Mouse (Mus musculus): ENCODE results near the gene Oxtr. TPM values are rescaled to one million over a fixed set of nuclear protein-coding genes. Genes with fewer than 3 reads are reported as not detected.

Gene Oxtr
- 2.4 and 2.9 TPM in 2 replicates for polyA plus RNA-seq (2015; fragmentation: Nextera tagmentation; extraction: Ambion mirVana)

DNA sequence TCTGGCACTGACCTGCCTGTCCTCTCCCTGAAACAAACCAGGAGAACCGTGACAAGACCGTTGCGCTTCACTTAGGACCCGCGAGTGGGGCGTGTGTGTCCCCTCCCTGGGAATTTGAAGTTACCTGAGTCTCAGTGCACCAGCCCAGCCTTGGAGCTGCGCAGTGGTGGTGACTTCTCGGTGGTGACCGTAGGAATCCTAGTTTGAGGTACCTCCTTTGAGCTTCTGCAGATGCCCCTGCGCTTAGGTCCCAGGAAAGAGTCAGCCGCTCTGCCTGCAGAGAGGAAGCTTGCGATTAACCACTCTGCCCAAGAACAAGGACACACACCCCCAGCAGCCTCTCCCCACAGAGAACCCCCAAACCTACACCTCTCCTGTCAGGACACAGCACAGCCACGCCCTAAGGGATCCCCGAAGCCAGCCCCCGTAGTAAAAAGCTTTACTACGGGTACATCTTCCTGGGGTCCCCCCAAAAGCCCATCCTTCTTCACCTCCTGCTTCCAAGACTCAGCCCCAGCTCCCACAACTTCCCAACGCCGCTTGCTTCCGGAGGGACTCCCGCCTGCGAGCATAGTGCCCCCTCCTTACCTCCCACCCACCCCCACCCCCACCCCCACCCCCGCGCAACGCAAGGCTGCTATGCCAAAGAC is at the start of gene Oxtr:
Gene Oxtr (minus strand): TSS at position 34 of the 650 bp plus-strand sequence.
- Histone ChIP-seq H3K27me3 (replicated peaks; ENCODE audit: control insufficient read depth, insufficient read depth, low read length) (peaks cover 30% of the 10 kb centered on the region), H3K4me1 (ENCODE audit: control insufficient read depth, insufficient read depth, low read depth, low read length) (peaks cover 13% of the 10 kb centered on the region), H3K4me3 (ENCODE audit: low read length) (peak within 1 kb of the TSS; percentile 44), H3K9ac (ENCODE audit: low read depth, low read length) (peak within 1 kb of the TSS; percentile 54), H3K27ac (ENCODE audit: low read depth, low read length) (no peak within 1 kb of the TSS), H3K36me3 (ENCODE audit: control insufficient read depth, insufficient read depth, low read length) (no peaks in the 10 kb centered on the region), H3K9me3 (ENCODE audit: control insufficient read depth, low read length) (no peaks in the 10 kb centered on the region), H3K4me2 (ENCODE audit: low read length) (peak within 1 kb of the TSS; percentile 66)
- 5% methylated on average over 24 of the region's 24 CpGs for WGBS
- peak; percentile 17; the same call in 1 of the 2 replicates for ATAC-seq

DNA sequence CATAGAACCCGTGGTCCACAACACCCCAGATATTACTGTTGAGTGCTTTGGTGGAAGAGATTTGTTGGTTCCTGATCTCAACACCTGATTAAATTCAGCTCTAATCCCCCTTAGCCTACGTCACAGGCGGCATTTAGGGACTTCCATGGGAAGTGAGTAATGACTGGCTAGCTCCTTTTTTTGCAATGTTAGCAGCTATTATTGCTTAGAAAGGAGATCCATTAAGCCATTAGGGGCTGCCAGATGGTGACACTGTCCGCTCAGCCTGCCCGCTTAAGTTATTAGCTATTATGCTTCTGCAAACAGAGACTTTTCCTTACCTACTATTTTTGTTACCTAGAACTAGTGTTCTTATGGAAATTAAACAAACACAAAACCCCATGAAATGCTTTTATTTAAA is 35.7 kb upstream of the Oxtr start:
- Histone ChIP-seq H3K9me3 (ENCODE audit: control insufficient read depth, low read length) (no peaks in the 10 kb centered on the region), H3K27me3 (replicated peaks; ENCODE audit: control insufficient read depth, insufficient read depth, low read length) (no peaks in the 10 kb centered on the region), H3K4me2 (ENCODE audit: low read length) (no peak overlapping the region), H3K4me1 (ENCODE audit: control insufficient read depth, insufficient read depth, low read depth, low read length) (no peaks in the 10 kb centered on the region), H3K9ac (ENCODE audit: low read depth, low read length) (no peak overlapping the region), H3K4me3 (ENCODE audit: low read length) (no peak overlapping the region), H3K27ac (ENCODE audit: low read depth, low read length) (no peak overlapping the region), H3K36me3 (ENCODE audit: control insufficient read depth, insufficient read depth, low read length) (no peaks in the 10 kb centered on the region)
- ATAC-seq: no peak
- WGBS: 58% methylated on average over 5 of the region's 5 CpGs

DNA sequence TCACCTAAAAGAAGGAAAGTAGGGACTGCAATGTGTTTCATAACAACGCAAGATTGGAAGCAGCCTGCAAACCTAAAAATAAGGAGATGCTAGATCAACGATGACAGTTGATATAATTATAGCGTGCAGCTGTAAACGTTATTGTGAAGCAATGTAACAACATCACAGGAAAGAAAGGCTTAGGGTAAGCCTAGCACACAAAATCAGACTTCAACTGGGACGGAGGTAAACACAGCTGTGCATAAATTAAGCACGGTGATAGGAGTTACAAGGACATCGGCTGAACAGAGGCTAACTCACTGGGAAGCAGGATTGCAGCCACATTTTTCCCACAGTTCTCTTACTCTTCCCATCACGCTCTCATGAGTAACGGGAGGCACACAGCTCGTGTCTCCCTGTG is 34.7 kb upstream of the Oxtr start:
- no peaks in the 10 kb centered on the region for H3K9me3 ChIP-seq (ENCODE audit: control insufficient read depth, low read length)
- H3K4me2 ChIP-seq (ENCODE audit: low read length): no peak overlapping the region
- H3K36me3 ChIP-seq (ENCODE audit: control insufficient read depth, insufficient read depth, low read length): no peaks in the 10 kb centered on the region
- no peaks in the 10 kb centered on the region for H3K4me1 ChIP-seq (ENCODE audit: control insufficient read depth, insufficient read depth, low read depth, low read length)
- H3K27me3 ChIP-seq (replicated peaks; ENCODE audit: control insufficient read depth, insufficient read depth, low read length): 0 out of 2 replicates have a peak, but pooled peaks cover under 1% of the 10 kb centered on the region
- no peak overlapping the region for H3K9ac ChIP-seq (ENCODE audit: low read depth, low read length)
- no peak overlapping the region for H3K27ac ChIP-seq (ENCODE audit: low read depth, low read length)
- WGBS: 54% methylated on average over 10 of the region's 10 CpGs
- no peak overlapping the region for H3K4me3 ChIP-seq (ENCODE audit: low read length)
- ATAC-seq: no peak

GRCm38 (mm10) chr6:112517991-112518390 is 28.2 kb upstream of the Oxtr start:
- 76% methylated on average over 3 of the region's 3 CpGs for WGBS
- no peak for ATAC-seq
- H3K27me3 ChIP-seq (replicated peaks; ENCODE audit: control insufficient read depth, insufficient read depth, low read length): peaks cover 12% of the 10 kb centered on the region
- H3K4me1 ChIP-seq (ENCODE audit: control insufficient read depth, insufficient read depth, low read depth, low read length): peaks cover 3% of the 10 kb centered on the region; the same call in 1 of the 2 replicates
- H3K4me2 ChIP-seq (ENCODE audit: low read length): no peak overlapping the region
- no peaks in the 10 kb centered on the region for H3K9me3 ChIP-seq (ENCODE audit: control insufficient read depth, low read length)
- no peak overlapping the region for H3K9ac ChIP-seq (ENCODE audit: low read depth, low read length)
- H3K27ac ChIP-seq (ENCODE audit: low read depth, low read length): no peak overlapping the region
- no peaks in the 10 kb centered on the region for H3K36me3 ChIP-seq (ENCODE audit: control insufficient read depth, insufficient read depth, low read length)
- no peak overlapping the region for H3K4me3 ChIP-seq (ENCODE audit: low read length)

DNA sequence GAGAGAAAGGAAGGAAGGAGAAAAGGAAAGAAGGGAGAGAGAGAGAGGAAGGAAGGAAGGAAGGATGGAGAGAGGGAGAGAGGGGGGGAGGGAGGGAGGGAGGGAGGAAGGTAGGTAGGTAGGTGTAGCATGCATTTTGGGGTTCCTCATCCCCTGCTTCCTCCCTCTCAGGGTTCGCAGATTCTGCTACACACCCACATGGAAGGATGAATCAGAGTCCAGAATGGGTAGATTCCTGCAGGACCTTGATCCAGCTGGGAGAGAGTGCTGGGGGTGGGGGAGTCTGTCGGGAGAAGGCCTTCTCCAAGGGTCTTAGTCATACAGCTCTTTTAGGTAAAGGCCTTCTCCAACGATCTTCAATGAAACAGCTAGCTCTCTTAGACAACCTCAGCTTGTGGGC is 27.8 kb upstream of the Oxtr start:
- Histone ChIP-seq H3K27ac (ENCODE audit: low read depth, low read length) (no peak overlapping the region), H3K36me3 (ENCODE audit: control insufficient read depth, insufficient read depth, low read length) (no peaks in the 10 kb centered on the region), H3K4me1 (ENCODE audit: control insufficient read depth, insufficient read depth, low read depth, low read length) (peaks cover 3% of the 10 kb centered on the region; the same call in 1 of the 2 replicates), H3K27me3 (replicated peaks; ENCODE audit: control insufficient read depth, insufficient read depth, low read length) (peaks cover 12% of the 10 kb centered on the region), H3K9me3 (ENCODE audit: control insufficient read depth, low read length) (no peaks in the 10 kb centered on the region), H3K9ac (ENCODE audit: low read depth, low read length) (no peak overlapping the region), H3K4me3 (ENCODE audit: low read length) (no peak overlapping the region), H3K4me2 (ENCODE audit: low read length) (no peak overlapping the region)
- 94% methylated on average over 3 of the region's 3 CpGs for WGBS
- no peak for ATAC-seq

DNA sequence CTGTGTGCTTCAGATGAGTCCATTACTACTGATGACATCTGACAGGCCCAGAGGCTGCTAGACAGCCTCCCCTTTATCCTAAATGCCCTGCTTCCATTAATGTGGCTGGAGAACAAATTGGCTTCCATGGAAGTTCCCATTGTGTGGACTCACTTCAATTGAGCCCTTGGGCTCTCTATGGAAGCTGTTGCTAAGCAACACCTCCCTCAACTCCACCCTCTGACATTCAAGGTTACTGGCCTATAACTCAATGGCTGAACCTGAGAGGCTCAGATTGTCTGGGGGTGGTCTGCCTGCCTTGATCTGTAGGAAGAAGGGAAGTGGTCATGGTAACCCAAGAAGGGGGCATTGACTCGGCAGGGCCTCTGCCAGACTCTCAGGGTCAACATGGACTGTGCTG is 26.8 kb upstream of the Oxtr start:
- no peak overlapping the region for H3K4me3 ChIP-seq (ENCODE audit: low read length)
- peaks cover 3% of the 10 kb centered on the region; the same call in 1 of the 2 replicates for H3K4me1 ChIP-seq (ENCODE audit: control insufficient read depth, insufficient read depth, low read depth, low read length)
- H3K9me3 ChIP-seq (ENCODE audit: control insufficient read depth, low read length): no peaks in the 10 kb centered on the region
- H3K9ac ChIP-seq (ENCODE audit: low read depth, low read length): no peak overlapping the region
- no peak overlapping the region for H3K27ac ChIP-seq (ENCODE audit: low read depth, low read length)
- 18% methylated on average over 1 of the region's 1 CpGs for WGBS
- peak; percentile 42; the same call in 1 of the 2 replicates for ATAC-seq
- H3K4me2 ChIP-seq (ENCODE audit: low read length): no peak overlapping the region
- H3K27me3 ChIP-seq (replicated peaks; ENCODE audit: control insufficient read depth, insufficient read depth, low read length): peaks cover 12% of the 10 kb centered on the region
- no peaks in the 10 kb centered on the region for H3K36me3 ChIP-seq (ENCODE audit: control insufficient read depth, insufficient read depth, low read length)

DNA sequence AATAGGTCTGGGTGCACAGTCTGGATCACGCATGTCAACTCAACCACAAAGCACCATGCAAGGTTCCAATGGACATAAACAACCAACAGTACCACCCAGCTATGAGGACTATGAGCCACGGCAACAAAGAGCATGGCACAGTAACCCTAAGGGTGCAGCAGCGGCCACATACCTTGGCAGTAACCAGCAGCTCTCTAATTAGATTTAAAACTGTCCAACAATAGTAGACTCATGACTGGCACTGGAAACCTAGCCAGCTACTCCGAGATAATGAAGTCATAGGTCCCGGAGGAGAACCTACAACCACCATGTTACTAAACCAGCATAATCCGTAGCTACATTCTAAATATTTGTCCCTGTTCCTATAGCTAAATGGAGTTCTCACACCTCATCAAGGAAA is 24.8 kb upstream of the Oxtr start:
- Histone ChIP-seq H3K4me2 (ENCODE audit: low read length) (no peak overlapping the region), H3K4me3 (ENCODE audit: low read length) (no peak overlapping the region), H3K27me3 (replicated peaks; ENCODE audit: control insufficient read depth, insufficient read depth, low read length) (peaks cover 12% of the 10 kb centered on the region), H3K4me1 (ENCODE audit: control insufficient read depth, insufficient read depth, low read depth, low read length) (peaks cover 3% of the 10 kb centered on the region), H3K9me3 (ENCODE audit: control insufficient read depth, low read length) (no peaks in the 10 kb centered on the region), H3K36me3 (ENCODE audit: control insufficient read depth, insufficient read depth, low read length) (no peaks in the 10 kb centered on the region), H3K9ac (ENCODE audit: low read depth, low read length) (no peak overlapping the region), H3K27ac (ENCODE audit: low read depth, low read length) (no peak overlapping the region)
- ATAC-seq: no peak
- WGBS: 89% methylated on average over 6 of the region's 6 CpGs

- Histone ChIP-seq H3K27ac (ENCODE audit: low read depth, low read length) (no peak overlapping the region), H3K4me3 (ENCODE audit: low read length) (no peak overlapping the region), H3K36me3 (ENCODE audit: control insufficient read depth, insufficient read depth, low read length) (no peaks in the 10 kb centered on the region), H3K9ac (ENCODE audit: low read depth, low read length) (no peak overlapping the region), H3K4me1 (ENCODE audit: control insufficient read depth, insufficient read depth, low read depth, low read length) (no peaks in the 10 kb centered on the region; the same call in 1 of the 2 replicates), H3K9me3 (ENCODE audit: control insufficient read depth, low read length) (no peaks in the 10 kb centered on the region), H3K27me3 (replicated peaks; ENCODE audit: control insufficient read depth, insufficient read depth, low read length) (peaks cover 2% of the 10 kb centered on the region), H3K4me2 (ENCODE audit: low read length) (no peak overlapping the region; the same call in 1 of the 2 replicates)
- peak; percentile 90 for ATAC-seq
- WGBS: 20% methylated on average over 4 of the region's 4 CpGs
Measured at GRCm38 (mm10) chr6:112510346-112510745, 20.6 kb upstream of the Oxtr start.

GRCm38 (mm10) chr6:112509590-112510131 is 19.9 kb upstream of the Oxtr start:
- H3K27me3 ChIP-seq (replicated peaks; ENCODE audit: control insufficient read depth, insufficient read depth, low read length): peaks cover 2% of the 10 kb centered on the region
- H3K4me2 ChIP-seq (ENCODE audit: low read length): no peak overlapping the region
- no peak overlapping the region for H3K9ac ChIP-seq (ENCODE audit: low read depth, low read length)
- no peaks in the 10 kb centered on the region for H3K36me3 ChIP-seq (ENCODE audit: control insufficient read depth, insufficient read depth, low read length)
- 0 out of 2 replicates have a peak, but pooled peaks have one; percentile 42 for ATAC-seq
- 57% methylated on average over 2 of the region's 2 CpGs for WGBS
- no peak overlapping the region for H3K27ac ChIP-seq (ENCODE audit: low read depth, low read length)
- H3K9me3 ChIP-seq (ENCODE audit: control insufficient read depth, low read length): no peaks in the 10 kb centered on the region
- no peaks in the 10 kb centered on the region; the same call in 1 of the 2 replicates for H3K4me1 ChIP-seq (ENCODE audit: control insufficient read depth, insufficient read depth, low read depth, low read length)
- H3K4me3 ChIP-seq (ENCODE audit: low read length): no peak overlapping the region
